Mouse (Mus musculus) stomach, postnatal 0 days (tissue): Measurements from ENCODE around the gene Snx20.

Experiments
- CTCF ChIP-seq: IDR thresholded peaks from 2 replicates; pipeline ENCODE4 v1.5.1; 2016; ENCODE audit warnings: antibody characterized with exemption, low read depth, mild to moderate bottlenecking, moderate library complexity
- EP300 ChIP-seq: optimal IDR thresholded peaks from 2 replicates; pipeline ENCODE3; 2016; ENCODE audit warnings: antibody characterized with exemption

DNA sequence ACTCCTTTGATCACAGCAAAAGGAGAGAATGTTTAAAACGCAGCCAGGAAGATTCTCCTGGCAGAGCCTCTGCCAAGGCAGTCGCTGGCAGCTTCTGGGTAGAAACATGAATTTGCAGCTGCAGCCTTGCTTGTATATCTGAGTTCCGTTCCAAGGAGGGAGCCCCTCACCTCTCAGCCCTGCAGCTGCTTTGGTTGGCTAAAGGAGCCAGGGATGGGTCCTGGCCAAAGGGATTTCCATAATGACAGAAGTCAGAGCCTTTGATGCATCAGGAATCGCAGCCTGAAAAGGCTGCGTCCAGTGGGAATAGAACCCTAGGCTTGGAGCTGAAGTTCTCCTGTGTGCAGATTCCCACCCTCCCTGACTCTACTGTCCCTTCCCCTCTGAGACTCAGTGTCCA lies 20.9 kb downstream of the Snx20 start:
- no peak for TF ChIP-seq CTCF
- TF ChIP-seq EP300, result no peak
